Mouse (Mus musculus) ES-Bruce4 (cell line): Measurements from ENCODE around the gene Npepps.
"Not testable (repeated sequence)": the region's sequence is repeated elsewhere in the genome, so short reads cannot be mapped to it uniquely, and the experiment has no call there.

ENCODE experiments used
- CTCF ChIP-seq: IDR thresholded peaks from one replicate; pipeline ENCODE4 v1.8.1; 2011; ENCODE audit warnings: low read depth, low read length
- EP300 ChIP-seq: IDR thresholded peaks from 2 replicates; pipeline ENCODE4 v1.6.1; 2011; ENCODE audit warnings: low read depth, low read length; ENCODE audit not compliant: insufficient read depth
- POLR2A ChIP-seq: IDR thresholded peaks from one replicate; pipeline ENCODE4 v1.8.1; 2011; ENCODE audit warnings: low read length; ENCODE audit not compliant: insufficient read depth

GRCm38 (mm10) chr11:97312871-97313270, 32.4 kb upstream of the Npepps start:
- not testable (repeated sequence) for TF ChIP-seq POLR2A, CTCF, EP300
